Mouse (Mus musculus): Measurements from ENCODE around the gene Cdk14.

- TF ChIP-seq CTCF (conservative IDR thresholded peaks at IDR 0.05; ENCODE audit: insufficient read depth, insufficient read length, low read depth, low read length) (no peak), POLR2A (IDR thresholded peaks at IDR 0.05; ENCODE audit: low read depth, low read length) (no peak)
Observed at GRCm38 (mm10) chr5:4877131-4877631, 542.9 kb downstream of the Cdk14 start.

All from kidney, adult 2 months (tissue).